22 mouse cellular contexts compared by ENCODE assay signal in the genomic region with DNA sequence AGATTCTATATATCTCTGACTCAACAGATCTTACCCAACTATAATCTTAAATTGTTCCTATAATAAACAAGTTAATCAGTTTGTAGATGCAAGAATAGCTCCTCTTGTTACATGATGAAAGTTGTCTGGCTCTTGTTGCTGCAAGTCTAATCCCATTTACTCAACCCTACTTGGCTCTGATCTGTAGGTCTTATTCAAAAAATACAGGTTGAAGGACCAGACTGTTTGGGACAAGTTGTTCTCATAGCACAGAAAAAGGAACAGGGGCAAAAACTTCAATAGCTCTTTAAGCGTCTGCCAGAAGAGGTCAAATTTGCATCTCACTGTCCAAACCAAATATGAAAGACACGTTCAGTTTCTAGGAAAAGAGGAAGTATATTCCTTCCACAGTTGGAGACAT.
"Had no signal": no experiment of that assay in that cellular context is flagged by ENCODE, and none has a peak within 500 bp of the region (broad histone marks: within the 10 kb centered on the region; RNA-seq: fewer than 3 reads in every experiment).

No protein-coding gene starts in this region.

- DNase-seq: kidney, adult 2 months; kidney, postnatal 25 days; liver; lung, adult 18-20 months; lung, postnatal 10 days; lung, postnatal 36 days; thymus, adult 2 months; thymus, postnatal 14 days; thymus, postnatal 4 days had no signal

- H3K27me3 ChIP-seq: limb, embryonic 13.5 days; liver, embryonic 12.5 days; liver, embryonic 15.5 days; lung, embryonic 15.5 days; megakaryocyte, embryonic 14.5 days; midbrain, embryonic 13.5 days; neural tube, embryonic 13.5 days had no signal

- H3K27ac ChIP-seq: kidney, postnatal 0 days; left cerebral cortex, adult 2 months; limb, embryonic 10.5 days; limb, embryonic 13.5 days; liver, embryonic 12.5 days; liver, embryonic 15.5 days; lung, embryonic 15.5 days; midbrain, embryonic 10.5 days; midbrain, embryonic 13.5 days; neural tube, embryonic 13.5 days had no signal

- H3K4me1 ChIP-seq: limb, embryonic 10.5 days; limb, embryonic 13.5 days; liver, embryonic 12.5 days; liver, embryonic 15.5 days; lung, embryonic 15.5 days; megakaryocyte, embryonic 14.5 days; midbrain, embryonic 10.5 days; midbrain, embryonic 13.5 days; neural tube, embryonic 13.5 days had no signal

- H3K4me3 ChIP-seq: left cerebral cortex, adult 2 months; limb, embryonic 10.5 days; limb, embryonic 13.5 days; liver, embryonic 12.5 days; liver, embryonic 15.5 days; lung, embryonic 15.5 days; megakaryocyte, embryonic 14.5 days; midbrain, embryonic 10.5 days; midbrain, embryonic 13.5 days; myocyte; neural tube, embryonic 13.5 days had no signal

- H3K4me2 ChIP-seq: limb, embryonic 13.5 days; liver, embryonic 12.5 days; liver, embryonic 15.5 days; lung, embryonic 15.5 days; midbrain, embryonic 13.5 days; neural tube, embryonic 13.5 days had no signal

- ATAC-seq: liver, embryonic 12.5 days; midbrain, embryonic 13.5 days; midbrain, embryonic 16.5 days had no signal

- H3K9me3 ChIP-seq: limb, embryonic 10.5 days; limb, embryonic 13.5 days; liver, embryonic 12.5 days; liver, embryonic 15.5 days; lung, embryonic 15.5 days; megakaryocyte, embryonic 14.5 days; midbrain, embryonic 10.5 days; midbrain, embryonic 13.5 days; neural tube, embryonic 13.5 days had no signal

- H3K36me3 ChIP-seq: limb, embryonic 10.5 days; limb, embryonic 13.5 days; liver, embryonic 12.5 days; liver, embryonic 15.5 days; lung, embryonic 15.5 days; midbrain, embryonic 10.5 days; midbrain, embryonic 13.5 days; neural tube, embryonic 13.5 days had no signal

- H3K9ac ChIP-seq: limb, embryonic 13.5 days; liver, embryonic 12.5 days; liver, embryonic 15.5 days; lung, embryonic 15.5 days; midbrain, embryonic 13.5 days; neural tube, embryonic 13.5 days had no signal
